Mouse (Mus musculus): ENCODE data around the gene Corin. TPM values are rescaled to one million over a fixed set of nuclear protein-coding genes. Genes with fewer than 3 reads are reported as not detected.
A peak's percentile ranks its signal among the peaks of the same experiment; 100 is the strongest.

The Corin gene
- total RNA-seq, 2 experiments from 2014 or later = 117 to 153 TPM

DNA sequence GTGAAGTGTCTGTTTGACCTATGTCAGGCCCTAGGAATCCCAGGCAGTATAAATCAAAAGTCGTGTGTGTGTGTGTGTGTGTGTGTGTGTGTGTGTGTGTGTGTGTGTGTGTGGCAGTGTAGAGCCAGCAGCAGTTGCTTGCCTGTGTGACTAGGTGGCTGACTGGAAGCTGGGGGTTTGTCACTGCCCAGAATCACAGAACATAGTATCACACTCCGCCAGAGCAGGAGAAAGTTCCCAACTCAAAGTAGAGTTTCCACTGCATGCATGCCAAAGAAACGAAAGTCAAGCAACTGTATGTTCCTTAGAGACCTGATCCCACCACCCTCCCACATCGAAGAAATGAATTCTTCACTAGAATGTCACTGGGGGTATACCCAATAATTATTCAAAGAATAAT, 61.3 kb downstream of the Corin start:
- DNase-seq = peak; percentile 38 to 41

DNA sequence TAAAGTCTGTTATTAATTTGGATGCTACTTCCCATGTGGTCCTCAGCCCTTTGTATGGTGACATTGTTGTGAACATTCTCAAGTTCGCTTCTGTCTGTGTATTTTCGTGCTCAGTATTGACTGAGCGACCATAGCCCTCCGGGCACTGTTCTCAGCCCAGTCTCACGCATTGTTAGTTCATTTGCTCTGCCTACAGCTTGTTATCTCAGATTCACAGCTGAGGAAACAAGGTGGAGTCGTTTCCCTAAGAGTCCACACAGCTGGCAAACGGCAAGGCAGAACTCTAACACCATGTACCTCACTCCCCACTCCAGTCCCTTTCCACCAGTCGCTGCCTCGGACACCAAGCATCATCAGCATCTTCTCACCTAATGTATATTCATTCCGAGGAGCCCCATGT, 63.1 kb downstream of the Corin start:
- DNase-seq = no peak

GRCm38 (mm10) chr5:72435085-72435484, 69.2 kb downstream of the Corin start:
- peak in 1 of 2 experiments; percentile 66 for DNase-seq

- DNase-seq = no peak
These were observed 72.4 kb downstream of the Corin start for GRCm38 (mm10) chr5:72431856-72432255.

- no peak for DNase-seq
These were observed 76.7 kb downstream of the Corin start for GRCm38 (mm10) chr5:72427556-72427955.

- DNase-seq = peak in 1 of 2 experiments; percentile 65
These were observed 78.8 kb downstream of the Corin start for GRCm38 (mm10) chr5:72425342-72426010.

DNA sequence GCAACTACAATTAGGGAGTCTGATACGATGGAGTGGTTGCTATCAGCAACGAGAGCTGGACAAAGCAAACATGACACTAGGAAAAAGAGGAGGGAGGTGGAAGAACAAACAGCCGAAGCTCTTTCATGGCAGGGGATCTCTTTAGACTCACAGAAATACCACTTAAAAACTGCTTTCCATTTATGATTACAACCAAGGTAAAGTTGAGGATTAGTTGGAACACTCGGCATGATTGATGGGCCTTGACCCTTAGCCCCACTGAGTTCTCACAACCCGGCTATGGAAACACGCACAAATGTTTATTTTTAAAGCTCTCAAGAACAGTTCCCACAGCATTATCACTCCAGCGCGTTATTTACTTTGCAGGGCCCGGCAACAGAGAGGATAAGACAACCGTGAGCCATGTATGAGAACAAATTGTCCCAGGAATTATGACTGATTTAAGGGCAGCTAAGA, 92.4 kb downstream of the Corin start:
- DNase-seq = peak; percentile 68 to 82

DNA sequence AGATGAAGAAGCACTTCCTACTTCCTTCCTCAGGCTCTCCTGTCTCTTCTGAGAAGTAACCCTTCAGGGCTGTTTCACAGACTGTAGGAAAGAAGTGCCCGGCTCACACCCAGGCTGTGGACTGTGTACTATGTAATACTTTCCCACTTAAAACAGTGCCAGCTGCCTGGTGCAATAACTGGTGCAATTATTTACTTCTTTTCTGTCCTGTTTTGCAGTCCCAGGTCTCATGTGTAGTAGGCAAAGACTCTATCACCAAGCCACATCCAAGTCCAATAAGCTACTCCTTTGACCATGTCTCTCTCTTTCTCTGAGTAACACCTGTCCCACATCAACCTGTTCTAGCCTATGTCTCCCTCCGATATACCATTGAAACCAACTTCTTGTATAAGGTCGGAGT, 93.4 kb downstream of the Corin start:
- no peak for DNase-seq

DNA sequence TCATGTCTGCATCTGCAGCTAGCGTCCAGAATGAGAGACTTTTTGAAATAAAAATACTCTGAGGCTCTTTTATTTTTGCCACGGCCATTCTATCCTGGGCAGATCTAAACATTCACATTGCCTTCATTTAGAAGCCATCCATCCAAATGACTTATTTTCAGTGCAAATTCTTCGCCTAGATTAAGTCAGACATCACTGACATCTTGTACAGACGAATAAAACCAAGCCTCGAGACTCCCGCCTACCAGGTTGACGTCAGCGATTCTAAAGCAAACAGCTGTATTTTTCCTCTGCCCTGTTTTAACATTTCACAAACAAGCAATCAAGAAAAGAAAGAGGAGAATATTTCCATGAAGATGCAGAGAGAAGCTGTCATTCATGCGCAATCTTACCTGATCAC, 100.9 kb downstream of the Corin start:
- DNase-seq = no peak

GRCm38 (mm10) chr5:72402913-72403312, 101.4 kb downstream of the Corin start:
- DNase-seq = no peak

- no peak for DNase-seq
These were observed 102.5 kb downstream of the Corin start for GRCm38 (mm10) chr5:72401778-72402177.

DNA sequence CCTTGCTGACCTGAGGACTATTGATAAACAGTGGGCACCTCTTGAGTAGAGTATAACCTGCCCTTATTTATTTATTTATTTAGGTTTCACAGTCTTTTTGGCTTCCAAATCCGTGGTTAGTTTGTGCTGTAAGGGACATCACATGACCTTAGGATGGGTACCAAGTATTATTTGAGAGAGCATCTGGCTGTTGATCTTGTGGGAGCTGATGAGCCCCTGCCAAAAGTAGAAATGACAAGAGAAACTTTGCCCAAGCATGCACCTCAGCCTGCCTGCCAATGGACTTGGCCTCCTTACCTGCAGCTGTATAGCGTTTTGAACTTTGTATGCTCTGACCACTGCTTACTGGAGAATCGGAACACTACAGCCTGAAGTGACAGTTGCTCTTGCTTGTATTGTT, 103.0 kb downstream of the Corin start:
- DNase-seq = no peak

DNA sequence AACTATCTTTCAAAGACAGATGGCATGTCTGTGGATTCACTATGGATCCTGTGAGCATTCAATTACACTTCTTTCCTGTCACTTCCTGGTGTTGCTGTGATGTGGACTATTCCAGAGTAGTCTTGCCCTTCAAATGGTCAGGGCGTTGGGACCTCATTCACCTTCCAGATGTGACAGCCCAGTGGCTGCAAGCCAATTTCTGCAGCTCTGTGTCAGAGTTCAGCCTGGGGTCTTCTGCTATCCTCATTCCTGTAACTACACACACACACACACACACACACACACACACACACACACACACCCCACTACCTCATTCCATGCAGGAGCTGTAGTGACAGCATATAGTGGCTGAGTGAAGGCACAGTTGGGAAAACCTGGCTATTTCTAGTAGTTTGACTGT, 122.1 kb downstream of the Corin start:
- DNase-seq = no peak

DNA sequence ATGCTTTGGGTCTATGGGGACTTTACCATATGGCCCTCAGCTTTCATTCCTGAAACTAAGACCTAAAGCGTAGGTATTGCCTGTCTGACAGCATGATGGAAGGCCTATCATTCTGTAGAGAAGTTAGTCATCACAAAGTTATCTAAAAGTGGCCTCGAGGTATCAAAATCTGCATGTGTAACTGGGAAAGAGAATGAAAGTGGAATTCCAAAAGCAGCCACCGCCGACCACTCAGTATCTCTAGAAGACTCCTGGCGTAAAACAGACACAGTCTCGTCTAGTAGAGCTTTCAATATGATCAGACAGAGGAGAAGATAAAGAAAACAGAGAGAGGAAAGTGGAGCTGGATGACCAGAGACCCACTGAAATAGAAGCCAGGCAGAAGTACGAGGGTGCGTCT, 123.7 kb downstream of the Corin start:
- DNase-seq = no peak

GRCm38 (mm10) chr5:72368004-72368403, 136.3 kb downstream of the Corin start:
- DNase-seq = no peak

- no peak for DNase-seq
These were observed 138.5 kb downstream of the Corin start for GRCm38 (mm10) chr5:72365801-72366200.

DNA sequence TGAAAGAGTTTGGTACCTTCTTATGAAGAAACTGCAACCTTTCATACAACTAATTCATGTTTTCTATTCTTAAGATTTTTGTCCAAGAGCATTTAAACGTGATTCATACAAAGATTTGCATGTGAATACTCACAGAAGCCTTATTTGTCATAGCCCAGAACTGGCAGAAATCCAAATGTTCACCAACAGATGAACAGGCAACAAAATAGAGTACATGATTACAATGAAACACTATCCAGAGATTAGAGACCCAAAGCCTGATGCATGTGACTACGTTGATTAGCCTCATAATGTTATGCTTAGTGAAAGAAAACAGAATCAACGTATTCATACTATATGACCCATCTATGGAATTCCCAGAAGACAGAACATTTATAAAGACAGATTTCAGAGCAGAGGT, 140.4 kb downstream of the Corin start:
- DNase-seq = no peak

DNA sequence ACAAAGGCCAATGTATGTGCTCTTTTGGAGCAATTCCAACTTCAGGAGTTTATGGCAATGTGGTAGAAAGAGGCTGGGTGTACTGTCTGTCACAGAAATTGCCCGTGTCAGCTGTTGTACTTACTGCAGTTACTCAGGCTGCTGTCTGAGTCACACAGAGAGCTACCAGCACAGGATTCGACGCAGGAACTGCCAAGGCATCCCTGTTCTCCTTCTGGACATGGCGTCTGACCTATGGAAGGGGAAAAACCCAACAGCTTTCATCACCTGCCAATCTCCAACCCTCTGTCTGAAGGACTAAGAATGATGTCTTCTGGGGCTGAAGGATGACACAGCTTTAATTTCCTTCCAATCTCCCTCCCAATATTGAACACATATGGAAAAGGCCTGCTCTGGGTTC, 150.5 kb downstream of the Corin start:
- no peak for DNase-seq

DNA sequence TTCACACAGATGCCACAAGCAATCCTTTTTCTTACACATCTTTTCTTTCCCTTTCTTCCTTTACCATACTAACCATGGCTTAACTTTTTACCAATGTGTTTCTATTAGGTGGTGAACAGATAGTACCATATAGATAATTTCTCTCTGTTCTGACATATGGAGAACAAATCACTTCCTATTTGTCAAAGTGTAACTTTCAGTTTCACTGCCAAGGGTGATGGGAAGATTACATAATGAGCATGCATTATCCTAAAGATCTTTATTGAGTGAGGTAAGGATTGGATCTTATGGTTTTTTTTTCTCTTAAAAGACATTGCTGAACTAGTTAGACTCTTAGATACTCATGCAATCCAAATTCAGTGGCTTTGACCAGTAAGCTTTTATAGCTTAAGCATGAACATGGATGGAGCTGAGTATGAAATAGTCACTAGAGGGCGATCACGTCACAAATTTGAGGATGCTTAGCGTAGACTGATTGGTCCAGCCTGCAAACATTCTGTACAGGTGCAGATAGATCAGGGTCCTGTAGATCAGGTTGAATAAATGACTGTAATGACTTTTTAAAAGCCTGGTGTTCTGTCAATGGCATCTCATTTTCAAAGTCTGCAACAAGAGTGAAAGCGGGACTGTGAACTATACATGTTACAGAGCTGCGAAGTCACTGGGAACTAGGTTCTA, 154.1 kb downstream of the Corin start:
- peak; percentile 37 to 55 for DNase-seq

GRCm38 (mm10) chr5:72348591-72348990, 155.7 kb downstream of the Corin start:
- no peak for DNase-seq

GRCm38 (mm10) chr5:72335873-72336272, 168.4 kb downstream of the Corin start:
- no peak for DNase-seq

- no peak for DNase-seq
These were observed 171.4 kb downstream of the Corin start for GRCm38 (mm10) chr5:72332901-72333300.

- no peak for DNase-seq
These were observed 173.1 kb downstream of the Corin start for GRCm38 (mm10) chr5:72331217-72331616.

GRCm38 (mm10) chr5:72330648-72331047, 173.6 kb downstream of the Corin start:
- no peak for DNase-seq
